Mouse (Mus musculus) embryo, embryonic 11 days (tissue): Measurements from ENCODE around the gene Ppdpf.

Experiments used
- DNase-seq: peaks from one replicate; pipeline ENCODE4 v3.0.0-alpha.2; 2015

Ppdpf gene

GRCm38 (mm10) chr2:181220361-181220760 lies 33.3 kb downstream of the Ppdpf start:
- no peak for DNase-seq

GRCm38 (mm10) chr2:181224994-181225393 lies 37.9 kb downstream of the Ppdpf start:
- no peak for DNase-seq

GRCm38 (mm10) chr2:181227122-181227521 lies 40.1 kb downstream of the Ppdpf start:
- DNase-seq: no peak

- no peak for DNase-seq
Measured at GRCm38 (mm10) chr2:181228335-181228734, 41.3 kb downstream of the Ppdpf start.

- DNase-seq: no peak
Measured at GRCm38 (mm10) chr2:181231171-181231570, 44.1 kb downstream of the Ppdpf start.

GRCm38 (mm10) chr2:181233443-181233842 lies 46.4 kb downstream of the Ppdpf start:
- no peak for DNase-seq

- DNase-seq: no peak
Measured at GRCm38 (mm10) chr2:181234680-181235079, 47.6 kb downstream of the Ppdpf start.

GRCm38 (mm10) chr2:181235681-181236566 lies 48.9 kb downstream of the Ppdpf start:
- no peak for DNase-seq

- no peak for DNase-seq
Measured at GRCm38 (mm10) chr2:181237251-181238014, 50.4 kb downstream of the Ppdpf start.

- no peak for DNase-seq
Measured at GRCm38 (mm10) chr2:181238091-181238610, 51.1 kb downstream of the Ppdpf start.
